Mouse (Mus musculus) brain, embryonic 18.5 days (tissue): ENCODE measurements around the gene Otc.
A peak's percentile ranks its signal among the peaks of the same experiment; 100 is the strongest.

ENCODE experiments used
- DNase-seq: peaks from one replicate; pipeline ENCODE4 v3.0.0-alpha.2; 2012; ENCODE audit warnings: low read depth, low spot score

Gene Otc

GRCm38 (mm10) chrX:10251852-10252504 lies at the start of gene Otc:
TSS of gene Otc (plus strand) at chrX:10252305.
- DNase-seq: no peak

- DNase-seq: no peak
These were observed 46.2 kb upstream of the Otc start for GRCm38 (mm10) chrX:10205937-10206336.

- DNase-seq: peak; percentile 56
These were observed 36.1 kb upstream of the Otc start for GRCm38 (mm10) chrX:10215972-10216371.

- peak; percentile 78 for DNase-seq
These were observed 35.6 kb upstream of the Otc start, which contains the start of gene Rpgr for GRCm38 (mm10) chrX:10216410-10216949. TSS of gene Rpgr (minus strand) at chrX:10216920.

- no peak for DNase-seq
These were observed 32.8 kb upstream of the Otc start for GRCm38 (mm10) chrX:10219281-10219680.

- DNase-seq: no peak
These were observed 19.1 kb upstream of the Otc start for GRCm38 (mm10) chrX:10233051-10233450.

GRCm38 (mm10) chrX:10234617-10235016 lies 17.5 kb upstream of the Otc start:
- DNase-seq: no peak

GRCm38 (mm10) chrX:10239515-10239914 lies 12.6 kb upstream of the Otc start:
- DNase-seq: no peak

- no peak for DNase-seq
These were observed 8.2 kb upstream of the Otc start for GRCm38 (mm10) chrX:10243916-10244315.

GRCm38 (mm10) chrX:10251357-10251756 lies 748 bp upstream of the Otc start:
- DNase-seq: no peak

GRCm38 (mm10) chrX:10257774-10258173 lies 5.7 kb downstream of the Otc start:
- DNase-seq: no peak

- no peak for DNase-seq
These were observed 6.2 kb downstream of the Otc start for GRCm38 (mm10) chrX:10258260-10258659.

- DNase-seq: no peak
These were observed 16.2 kb downstream of the Otc start for GRCm38 (mm10) chrX:10268308-10268707.

- DNase-seq: peak; percentile 34
These were observed 16.8 kb downstream of the Otc start for GRCm38 (mm10) chrX:10268761-10269437.

- no peak for DNase-seq
These were observed 45.2 kb downstream of the Otc start for GRCm38 (mm10) chrX:10297341-10297740.

- DNase-seq: no peak
These were observed 66.1 kb downstream of the Otc start for GRCm38 (mm10) chrX:10318176-10318575.

- DNase-seq: no peak
These were observed 78.1 kb downstream of the Otc start for GRCm38 (mm10) chrX:10330246-10330645.

- DNase-seq: no peak
These were observed 79.6 kb downstream of the Otc start for GRCm38 (mm10) chrX:10331749-10332148.

- DNase-seq: no peak
These were observed 84.7 kb downstream of the Otc start for GRCm38 (mm10) chrX:10336816-10337215.

- no peak for DNase-seq
These were observed 103.8 kb downstream of the Otc start for GRCm38 (mm10) chrX:10355867-10356266.
